Mouse (Mus musculus): ENCODE data around the gene Skor1.

Gene Skor1

GRCm38 (mm10) chr9:63148410-63149371 is at the start of gene Skor1:
Skor1 (minus strand) TSS chr9:63148961.
- in situ Hi-C loops (cut with MboI; ENCODE audit: low pct_unique_long_range_greater_than_20kb in 1 of 2, low sequenced_read_pairs in 2 of 2, unreplicated experiment in 1 of 2): loop anchor here (25.0 kb wide), 2 partner anchors 689 to 939 kb away; no protein-coding TSS in a partner anchor

- in situ Hi-C loops (cut with MboI; ENCODE audit: low pct_unique_long_range_greater_than_20kb in 1 of 2, low sequenced_read_pairs in 2 of 2, unreplicated experiment in 1 of 2): no loop called here
These were observed 48.5 kb upstream of the Skor1 start for GRCm38 (mm10) chr9:63197252-63197651.

- in situ Hi-C loops (cut with MboI; ENCODE audit: low pct_unique_long_range_greater_than_20kb in 1 of 2, low sequenced_read_pairs in 2 of 2, unreplicated experiment in 1 of 2): no loop called here
These were observed 47.4 kb upstream of the Skor1 start for GRCm38 (mm10) chr9:63196114-63196682.

- in situ Hi-C loops (cut with MboI; ENCODE audit: low pct_unique_long_range_greater_than_20kb in 1 of 2, low sequenced_read_pairs in 2 of 2, unreplicated experiment in 1 of 2): no loop called here
These were observed 46.8 kb upstream of the Skor1 start for GRCm38 (mm10) chr9:63195523-63195922.

- in situ Hi-C loops (cut with MboI; ENCODE audit: low pct_unique_long_range_greater_than_20kb in 1 of 2, low sequenced_read_pairs in 2 of 2, unreplicated experiment in 1 of 2): no loop called here
These were observed 46.0 kb upstream of the Skor1 start for GRCm38 (mm10) chr9:63194791-63195190.

- in situ Hi-C loops (cut with MboI; ENCODE audit: low pct_unique_long_range_greater_than_20kb in 1 of 2, low sequenced_read_pairs in 2 of 2, unreplicated experiment in 1 of 2): no loop called here
These were observed 44.0 kb upstream of the Skor1 start for GRCm38 (mm10) chr9:63192809-63193208.

- in situ Hi-C loops (cut with MboI; ENCODE audit: low pct_unique_long_range_greater_than_20kb in 1 of 2, low sequenced_read_pairs in 2 of 2, unreplicated experiment in 1 of 2): no loop called here
These were observed 38.5 kb upstream of the Skor1 start for GRCm38 (mm10) chr9:63187310-63187709.

GRCm38 (mm10) chr9:63185249-63185648 is 36.5 kb upstream of the Skor1 start:
- in situ Hi-C loops (cut with MboI; ENCODE audit: low pct_unique_long_range_greater_than_20kb in 1 of 2, low sequenced_read_pairs in 2 of 2, unreplicated experiment in 1 of 2): no loop called here

- in situ Hi-C loops (cut with MboI; ENCODE audit: low pct_unique_long_range_greater_than_20kb in 1 of 2, low sequenced_read_pairs in 2 of 2, unreplicated experiment in 1 of 2): no loop called here
These were observed 35.1 kb upstream of the Skor1 start for GRCm38 (mm10) chr9:63183864-63184263.

- in situ Hi-C loops (cut with MboI; ENCODE audit: low pct_unique_long_range_greater_than_20kb in 1 of 2, low sequenced_read_pairs in 2 of 2, unreplicated experiment in 1 of 2): no loop called here
These were observed 33.7 kb upstream of the Skor1 start for GRCm38 (mm10) chr9:63182306-63182960.

- in situ Hi-C loops (cut with MboI; ENCODE audit: low pct_unique_long_range_greater_than_20kb in 1 of 2, low sequenced_read_pairs in 2 of 2, unreplicated experiment in 1 of 2): no loop called here
These were observed 32.8 kb upstream of the Skor1 start for GRCm38 (mm10) chr9:63181337-63182178.

GRCm38 (mm10) chr9:63178296-63178695 is 29.5 kb upstream of the Skor1 start:
- in situ Hi-C loops (cut with MboI; ENCODE audit: low pct_unique_long_range_greater_than_20kb in 1 of 2, low sequenced_read_pairs in 2 of 2, unreplicated experiment in 1 of 2): no loop called here

GRCm38 (mm10) chr9:63174001-63174721 is 25.4 kb upstream of the Skor1 start:
- in situ Hi-C loops (cut with MboI; ENCODE audit: low pct_unique_long_range_greater_than_20kb in 1 of 2, low sequenced_read_pairs in 2 of 2, unreplicated experiment in 1 of 2): no loop called here

GRCm38 (mm10) chr9:63171951-63172350 is 23.2 kb upstream of the Skor1 start:
- in situ Hi-C loops (cut with MboI; ENCODE audit: low pct_unique_long_range_greater_than_20kb in 1 of 2, low sequenced_read_pairs in 2 of 2, unreplicated experiment in 1 of 2): no loop called here

- in situ Hi-C loops (cut with MboI; ENCODE audit: low pct_unique_long_range_greater_than_20kb in 1 of 2, low sequenced_read_pairs in 2 of 2, unreplicated experiment in 1 of 2): no loop called here
These were observed 20.4 kb upstream of the Skor1 start for GRCm38 (mm10) chr9:63169127-63169526.

GRCm38 (mm10) chr9:63165070-63165469 is 16.3 kb upstream of the Skor1 start:
- in situ Hi-C loops (cut with MboI; ENCODE audit: low pct_unique_long_range_greater_than_20kb in 1 of 2, low sequenced_read_pairs in 2 of 2, unreplicated experiment in 1 of 2): no loop called here

GRCm38 (mm10) chr9:63163756-63164155 is 15.0 kb upstream of the Skor1 start:
- in situ Hi-C loops (cut with MboI; ENCODE audit: low pct_unique_long_range_greater_than_20kb in 1 of 2, low sequenced_read_pairs in 2 of 2, unreplicated experiment in 1 of 2): no loop called here

GRCm38 (mm10) chr9:63151949-63152348 is 3.2 kb upstream of the Skor1 start:
- in situ Hi-C loops (cut with MboI; ENCODE audit: low pct_unique_long_range_greater_than_20kb in 1 of 2, low sequenced_read_pairs in 2 of 2, unreplicated experiment in 1 of 2): no loop called here
